Mouse (Mus musculus) limb, embryonic 13.5 days (tissue): Measurements from ENCODE around the gene Pdap1. TPM values are rescaled to one million over a fixed set of nuclear protein-coding genes. Genes with fewer than 3 reads are reported as not detected.
A peak's percentile ranks its signal among the peaks of the same experiment; 100 is the strongest.

Experiments used
- ATAC-seq: fragments of 200-750 bp; cut with Nextera tagmentation; 2 replicates; pipeline ENCODE4 v1.8.0; 2017; ENCODE audit warnings: low read depth, moderate number of reproducible peaks, moderate TSS enrichment; ENCODE audit not compliant: low FRiP score
- H3K27ac ChIP-seq: fragments of 300-500 bp; sonication (generic); 2 replicates; pipeline ENCODE4 v1.5.1; 2015; ENCODE audit warnings: inconsistent platforms, mild to moderate bottlenecking, moderate library complexity
- H3K27me3 ChIP-seq: fragments of 300-500 bp; sonication (generic); 2 replicates; pipeline ENCODE4 v1.6.1; 2015; ENCODE audit warnings: mild to moderate bottlenecking, inconsistent platforms
- H3K36me3 ChIP-seq: fragments of 300-500 bp; sonication (generic); 2 replicates; pipeline ENCODE4 v1.6.1; 2015; ENCODE audit warnings: inconsistent platforms, mild to moderate bottlenecking, moderate library complexity
- H3K4me1 ChIP-seq: fragments of 300-500 bp; sonication (generic); 2 replicates; pipeline ENCODE4 v1.6.1; 2015; ENCODE audit warnings: inconsistent platforms
- H3K4me2 ChIP-seq: fragments of 300-500 bp; sonication (generic); replicated peaks from 2 replicates; pipeline ENCODE4 v1.6.1; 2015; ENCODE audit warnings: inconsistent platforms, mild to moderate bottlenecking, moderate library complexity
- H3K4me3 ChIP-seq: fragments of 300-500 bp; sonication (generic); 2 replicates; pipeline ENCODE4 v1.5.1; 2015; ENCODE audit warnings: moderate library complexity, mild to moderate bottlenecking, inconsistent platforms
- H3K9ac ChIP-seq: fragments of 300-500 bp; sonication (generic); 2 replicates; pipeline ENCODE4 v1.6.1; 2015; ENCODE audit warnings: mild to moderate bottlenecking, inconsistent platforms
- H3K9me3 ChIP-seq: fragments of 300-500 bp; sonication (generic); 2 replicates; pipeline ENCODE4 v1.6.1; 2016; ENCODE audit warnings: inconsistent platforms
- WGBS: fragments of 180-500 bp; shearing (Covaris S2); methylation state at CpG from one replicate; pipeline ENCODE4 v1.1.7; 2015; 5-methylcytosine and 5-hydroxymethylcytosine counted together
- polyA plus RNA-seq: library from polyadenylated mRNA; unstranded; fragments of >200 nt; fragmentation: Nextera tagmentation; extraction: Ambion mirVana; gene quantifications from 2 replicates; pipeline ENCODE4 v1.2.1, GENCODE M21; 2015

Pdap1 gene
- polyA plus RNA-seq: 137 and 139 TPM in 2 replicates

- peak within 1 kb of the TSS; percentile 84 for H3K27ac ChIP-seq
- H3K4me2 ChIP-seq: peak within 1 kb of the TSS; percentile 93
- ATAC-seq: peak; percentile 93
- peaks cover 28% of the 10 kb centered on the region for H3K4me1 ChIP-seq
- H3K9me3 ChIP-seq: no peaks in the 10 kb centered on the region
- WGBS: 0% methylated on average over 76 of the region's 84 CpGs
- no peaks in the 10 kb centered on the region for H3K27me3 ChIP-seq
- H3K9ac ChIP-seq: peak within 1 kb of the TSS; percentile 94
- H3K4me3 ChIP-seq: peak within 1 kb of the TSS; percentile 82
- peaks cover 64% of the 10 kb centered on the region for H3K36me3 ChIP-seq
Observed at GRCm38 (mm10) chr5:145139571-145140519, at the start of gene Pdap1, which contains the start of gene Bud31. Gene Pdap1, minus strand, starts transcription at chr5:145140238. Gene Bud31, plus strand, starts transcription at chr5:145140362.

DNA sequence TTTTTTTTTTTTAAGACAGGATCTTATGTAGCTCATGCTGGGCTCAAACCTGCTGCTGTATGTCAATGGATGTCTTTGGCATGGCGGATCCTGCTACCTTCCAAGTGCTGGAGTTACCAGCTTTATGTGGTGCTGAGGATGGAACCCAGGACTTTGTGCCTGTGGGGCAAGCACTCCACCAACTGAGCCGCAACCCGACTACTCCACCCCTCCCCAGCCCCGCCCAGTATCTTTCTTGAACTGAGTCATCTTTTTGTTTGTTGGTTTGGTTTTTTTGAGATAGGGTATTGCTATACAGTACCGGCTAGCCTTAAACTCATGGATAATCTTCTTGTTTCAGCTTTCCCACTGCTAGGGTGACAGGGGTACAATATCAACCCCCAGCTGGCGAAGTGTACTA lies 49.4 kb upstream of the Pdap1 start:
- Histone ChIP-seq H3K4me3 (no peak overlapping the region; the same call in 1 of the 2 replicates), H3K9ac (no peak overlapping the region), H3K4me1 (peaks cover 19% of the 10 kb centered on the region), H3K9me3 (no peaks in the 10 kb centered on the region), H3K27me3 (no peaks in the 10 kb centered on the region), H3K36me3 (peaks cover 50% of the 10 kb centered on the region), H3K27ac (no peak overlapping the region), H3K4me2 (peak overlapping the region; percentile 83; the same call in 1 of the 2 replicates)
- 94% methylated on average over 6 of the region's 6 CpGs for WGBS
- no peak for ATAC-seq

DNA sequence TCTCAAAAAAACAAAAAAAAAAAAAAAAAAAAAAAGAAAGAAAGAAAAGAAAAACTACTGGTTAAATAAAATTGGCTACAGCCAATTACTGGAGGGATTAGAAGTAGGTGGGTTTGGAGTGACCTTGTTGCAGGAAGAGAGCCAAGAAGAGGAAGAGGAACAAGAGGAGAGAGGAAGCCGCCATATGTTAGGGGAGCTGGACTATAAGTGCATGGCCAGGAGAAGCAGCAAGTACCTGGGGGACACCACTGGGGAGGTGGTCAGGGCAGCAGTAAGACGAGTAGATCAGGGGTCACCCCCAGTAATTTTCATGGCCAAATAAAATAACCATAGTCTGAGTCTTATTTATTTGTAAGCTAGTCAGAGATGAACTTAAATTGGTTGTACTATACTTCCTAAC lies 45.2 kb upstream of the Pdap1 start:
- H3K27me3 ChIP-seq: no peaks in the 10 kb centered on the region
- peaks cover 10% of the 10 kb centered on the region for H3K4me1 ChIP-seq
- no peak overlapping the region for H3K27ac ChIP-seq
- H3K9me3 ChIP-seq: no peaks in the 10 kb centered on the region
- ATAC-seq: no peak
- no peak overlapping the region for H3K9ac ChIP-seq
- no peak overlapping the region for H3K4me2 ChIP-seq
- WGBS: 88% methylated on average over 2 of the region's 2 CpGs
- peaks cover 89% of the 10 kb centered on the region for H3K36me3 ChIP-seq
- no peak overlapping the region for H3K4me3 ChIP-seq

DNA sequence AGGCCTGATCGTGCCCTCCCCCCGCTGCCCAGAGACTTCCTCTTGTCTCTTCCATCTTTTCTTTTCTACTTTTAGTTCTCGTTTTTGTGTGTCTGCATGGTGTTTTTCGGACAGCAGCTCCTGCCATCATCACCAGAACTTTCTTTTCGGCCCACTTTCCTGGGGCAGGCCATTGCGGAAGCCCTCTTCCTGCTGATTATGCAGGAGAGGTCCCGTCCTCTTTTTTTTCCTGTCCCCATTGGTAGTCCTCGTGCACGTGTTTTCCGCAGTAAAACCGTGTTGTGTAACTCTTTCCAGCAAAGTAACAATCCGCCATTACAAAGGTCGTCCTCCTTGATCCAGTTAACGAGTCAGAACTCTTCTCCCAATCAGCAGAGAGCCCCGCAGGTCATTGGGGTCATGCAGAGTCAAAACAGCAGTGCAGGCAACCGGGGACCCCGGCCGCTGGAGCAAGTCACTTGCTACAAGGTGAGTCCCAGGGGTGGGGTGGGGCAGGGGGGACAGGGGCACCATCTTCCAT lies 38.5 kb upstream of the Pdap1 start:
- 80% methylated on average over 18 of the region's 18 CpGs for WGBS
- Histone ChIP-seq H3K27ac (no peak overlapping the region), H3K4me2 (no peak overlapping the region), H3K9me3 (no peaks in the 10 kb centered on the region), H3K27me3 (no peaks in the 10 kb centered on the region), H3K4me1 (no peaks in the 10 kb centered on the region), H3K9ac (no peak overlapping the region), H3K4me3 (no peak overlapping the region), H3K36me3 (peaks cover 100% of the 10 kb centered on the region)
- no peak for ATAC-seq

DNA sequence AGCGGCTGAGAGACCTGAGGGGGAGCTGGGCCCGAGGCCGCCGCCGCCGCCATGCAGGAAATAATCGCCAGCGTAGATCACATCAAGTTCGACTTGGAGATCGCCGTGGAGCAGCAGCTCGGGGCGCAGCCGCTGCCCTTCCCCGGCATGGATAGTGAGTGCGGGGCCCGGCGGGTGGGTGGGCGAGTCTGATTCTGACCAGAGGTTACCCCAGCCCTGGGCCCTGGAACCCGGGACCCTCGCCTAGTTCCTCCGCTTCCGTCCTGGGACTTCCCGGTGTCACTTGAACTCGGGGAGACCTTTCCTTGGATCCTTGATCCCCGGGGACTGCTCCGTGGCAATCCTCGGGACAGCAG lies 27.2 kb upstream of the Pdap1 start:
- Histone ChIP-seq H3K4me1 (peaks cover 22% of the 10 kb centered on the region), H3K4me3 (peak overlapping the region; percentile 92), H3K36me3 (peaks cover 56% of the 10 kb centered on the region), H3K27ac (peak overlapping the region; percentile 49; the same call in 1 of the 2 replicates), H3K27me3 (no peaks in the 10 kb centered on the region), H3K9me3 (no peaks in the 10 kb centered on the region), H3K9ac (peak overlapping the region; percentile 95), H3K4me2 (peak overlapping the region; percentile 94)
- WGBS: under 1% methylated on average over 25 of the region's 28 CpGs
- ATAC-seq: peak; percentile 61

- Histone ChIP-seq H3K36me3 (peaks cover 55% of the 10 kb centered on the region), H3K27ac (peak within 1 kb of the TSS; percentile 59; the same call in 1 of the 2 replicates), H3K9ac (peak within 1 kb of the TSS; percentile 95), H3K27me3 (no peaks in the 10 kb centered on the region), H3K4me1 (peaks cover 22% of the 10 kb centered on the region), H3K9me3 (no peaks in the 10 kb centered on the region), H3K4me2 (peak within 1 kb of the TSS; percentile 94), H3K4me3 (peak within 1 kb of the TSS; percentile 92)
- WGBS: under 1% methylated on average over 49 of the region's 51 CpGs
- peak; percentile 93 for ATAC-seq
Observed at GRCm38 (mm10) chr5:145166536-145167305, 26.7 kb upstream of the Pdap1 start, which contains the start of the genes Ptcd1 and Cpsf4. Gene Ptcd1, minus strand, starts transcription at chr5:145167108. Gene Cpsf4, plus strand, starts transcription at chr5:145167213.

DNA sequence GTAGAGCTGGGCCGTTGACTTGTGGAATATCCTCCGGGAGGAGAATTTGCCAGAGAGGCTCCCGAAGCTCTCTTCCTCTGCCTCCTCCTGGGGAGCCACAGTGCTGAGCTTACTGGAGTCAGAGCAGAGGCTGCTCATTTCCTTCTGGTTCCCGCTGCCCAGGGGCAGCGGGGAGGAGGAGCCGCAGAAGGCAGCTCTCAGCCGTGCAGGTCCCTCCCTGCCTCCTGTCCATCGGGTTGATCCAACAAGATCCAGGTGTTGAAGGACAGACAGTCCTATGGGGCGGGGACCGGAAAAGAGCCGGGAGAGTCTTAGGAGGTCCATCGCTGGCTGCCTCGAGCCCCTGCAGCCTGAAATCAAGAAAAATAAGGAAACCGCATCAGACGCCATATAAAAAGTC lies 25.1 kb upstream of the Pdap1 start:
- H3K36me3 ChIP-seq: peaks cover 55% of the 10 kb centered on the region
- no peak for ATAC-seq
- H3K4me1 ChIP-seq: peaks cover 22% of the 10 kb centered on the region
- H3K4me3 ChIP-seq: no peak overlapping the region
- H3K4me2 ChIP-seq: 0 out of 2 replicates have a peak overlapping the region, but pooled peaks have one; percentile 11
- no peaks in the 10 kb centered on the region for H3K9me3 ChIP-seq
- WGBS: 89% methylated on average over 15 of the region's 15 CpGs
- no peak overlapping the region for H3K27ac ChIP-seq
- H3K27me3 ChIP-seq: no peaks in the 10 kb centered on the region
- no peak overlapping the region for H3K9ac ChIP-seq

DNA sequence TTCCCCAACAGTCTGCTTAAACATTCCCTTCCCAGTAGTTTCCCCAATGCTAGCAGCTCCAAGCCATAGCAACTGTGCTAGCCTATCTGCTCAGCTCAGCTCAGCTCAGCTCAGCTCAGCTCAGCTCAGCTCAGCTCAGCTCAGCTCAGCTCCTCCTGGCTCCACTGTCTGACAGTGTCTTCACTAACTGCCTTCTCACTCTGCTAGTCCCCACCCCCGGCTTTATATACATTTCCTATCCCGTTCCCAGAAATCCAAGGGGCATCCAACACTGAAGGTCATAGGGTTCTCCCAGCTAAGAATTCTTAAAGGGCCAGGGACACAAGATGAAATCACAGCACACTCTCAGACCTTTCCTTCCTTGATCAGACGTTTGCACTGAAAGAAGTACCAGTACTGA lies 24.7 kb upstream of the Pdap1 start:
- Histone ChIP-seq H3K9me3 (no peaks in the 10 kb centered on the region), H3K27me3 (no peaks in the 10 kb centered on the region), H3K27ac (no peak overlapping the region), H3K4me1 (peaks cover 22% of the 10 kb centered on the region), H3K4me2 (no peak overlapping the region), H3K36me3 (peaks cover 58% of the 10 kb centered on the region), H3K9ac (no peak overlapping the region), H3K4me3 (no peak overlapping the region)
- ATAC-seq: no peak
- 74% methylated on average over 3 of the region's 3 CpGs for WGBS

- H3K9ac ChIP-seq: no peak overlapping the region
- no peak overlapping the region for H3K4me3 ChIP-seq
- H3K9me3 ChIP-seq: no peaks in the 10 kb centered on the region
- H3K4me1 ChIP-seq: peaks cover 7% of the 10 kb centered on the region
- no peak overlapping the region for H3K4me2 ChIP-seq
- no peak overlapping the region for H3K27ac ChIP-seq
- 95% methylated on average over 14 of the region's 14 CpGs for WGBS
- H3K36me3 ChIP-seq: peaks cover 84% of the 10 kb centered on the region
- no peak for ATAC-seq
- no peaks in the 10 kb centered on the region for H3K27me3 ChIP-seq
Observed at GRCm38 (mm10) chr5:145161361-145161760, 21.3 kb upstream of the Pdap1 start.

GRCm38 (mm10) chr5:145152690-145153089 lies 12.7 kb upstream of the Pdap1 start:
- no peak for ATAC-seq
- 95% methylated on average over 5 of the region's 5 CpGs for WGBS
- no peaks in the 10 kb centered on the region for H3K9me3 ChIP-seq

DNA sequence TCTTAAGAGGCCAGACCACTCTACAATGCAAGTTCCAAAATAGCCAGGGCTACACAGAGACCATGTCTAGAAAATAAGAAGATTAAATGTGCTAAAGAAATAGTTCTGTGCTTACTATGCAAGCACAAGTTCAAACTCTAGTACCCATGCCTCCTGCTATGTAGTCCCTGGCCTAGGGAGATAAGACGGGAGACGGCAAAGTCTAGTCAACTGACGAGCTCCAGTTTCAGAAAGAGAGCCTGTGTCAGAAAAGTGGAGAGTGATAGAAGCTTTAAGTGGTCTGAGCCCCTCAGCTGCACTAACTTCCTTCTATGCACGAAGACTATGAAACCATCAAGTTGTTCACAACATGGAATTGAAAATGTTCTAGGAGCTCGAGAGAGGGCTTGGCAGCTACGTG lies 9.3 kb upstream of the Pdap1 start:
- no peak for ATAC-seq
- Histone ChIP-seq H3K4me1 (no peaks in the 10 kb centered on the region), H3K4me2 (no peak overlapping the region), H3K9ac (no peak overlapping the region), H3K36me3 (peaks cover 100% of the 10 kb centered on the region), H3K27ac (no peak overlapping the region), H3K9me3 (no peaks in the 10 kb centered on the region), H3K4me3 (no peak overlapping the region), H3K27me3 (no peaks in the 10 kb centered on the region)
- WGBS: 94% methylated on average over 6 of the region's 6 CpGs

More at GRCm38 (mm10) chr5:145152690-145153089, 12.7 kb upstream of the Pdap1 start:
- Histone ChIP-seq H3K27ac (no peak overlapping the region), H3K36me3 (peaks cover 93% of the 10 kb centered on the region), H3K27me3 (no peaks in the 10 kb centered on the region), H3K4me3 (no peak overlapping the region), H3K9ac (no peak overlapping the region), H3K4me1 (no peaks in the 10 kb centered on the region), H3K4me2 (no peak overlapping the region)

DNA sequence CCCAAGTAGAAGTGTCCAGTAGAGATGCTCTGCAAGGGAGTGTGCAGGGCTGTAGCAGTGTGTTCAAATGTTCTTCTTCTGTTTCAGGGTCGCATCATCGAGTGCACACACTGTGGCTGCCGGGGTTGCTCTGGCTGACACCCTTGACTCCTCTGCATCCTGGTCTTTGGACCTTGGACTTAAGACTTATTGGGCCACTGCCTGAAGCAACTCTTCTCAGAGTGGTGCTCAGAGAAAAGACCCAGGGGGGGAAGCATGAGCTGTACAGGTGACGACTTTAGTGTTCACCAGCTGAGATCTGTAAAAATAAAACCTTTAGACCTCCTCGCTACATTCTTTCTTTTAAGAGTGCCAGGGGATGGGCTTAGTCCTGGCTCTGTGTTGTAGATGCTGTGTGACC lies 7.7 kb upstream of the Pdap1 start:
- ATAC-seq: no peak
- H3K4me3 ChIP-seq: no peak overlapping the region
- no peaks in the 10 kb centered on the region for H3K27me3 ChIP-seq
- no peak overlapping the region for H3K27ac ChIP-seq
- peaks cover 100% of the 10 kb centered on the region for H3K36me3 ChIP-seq
- H3K9ac ChIP-seq: no peak overlapping the region
- H3K4me1 ChIP-seq: no peaks in the 10 kb centered on the region
- 90% methylated on average over 5 of the region's 5 CpGs for WGBS
- no peaks in the 10 kb centered on the region for H3K9me3 ChIP-seq
- no peak overlapping the region for H3K4me2 ChIP-seq
